Mouse (Mus musculus): ENCODE results near the gene Arhgef10l.

Arhgef10l gene

GRCm38 (mm10) chr4:140636312-140636996, 29.4 kb downstream of the Arhgef10l start:
- no peak for DNase-seq (ENCODE audit: low read depth in 2 of 2, low spot score in 2 of 2)

- no peak for DNase-seq (ENCODE audit: low read depth in 2 of 2, low spot score in 2 of 2)
Measured at GRCm38 (mm10) chr4:140634861-140635388, 30.9 kb downstream of the Arhgef10l start.

- DNase-seq (ENCODE audit: low read depth in 2 of 2, low spot score in 2 of 2), result no peak
Measured at GRCm38 (mm10) chr4:140631276-140631849, 34.4 kb downstream of the Arhgef10l start.

- DNase-seq (ENCODE audit: low read depth in 2 of 2, low spot score in 2 of 2), result no peak
Measured at GRCm38 (mm10) chr4:140630651-140631241, 35.1 kb downstream of the Arhgef10l start.

GRCm38 (mm10) chr4:140630136-140630535, 35.7 kb downstream of the Arhgef10l start:
- no peak for DNase-seq (ENCODE audit: low read depth in 2 of 2, low spot score in 2 of 2)

GRCm38 (mm10) chr4:140628971-140629370, 36.8 kb downstream of the Arhgef10l start:
- no peak for DNase-seq (ENCODE audit: low read depth in 2 of 2, low spot score in 2 of 2)

- DNase-seq (ENCODE audit: low read depth in 2 of 2, low spot score in 2 of 2), result no peak
Measured at GRCm38 (mm10) chr4:140628412-140628943, 37.3 kb downstream of the Arhgef10l start.

- no peak for DNase-seq (ENCODE audit: low read depth in 2 of 2, low spot score in 2 of 2)
Measured at GRCm38 (mm10) chr4:140625651-140626525, 39.9 kb downstream of the Arhgef10l start.

GRCm38 (mm10) chr4:140624468-140625176, 41.2 kb downstream of the Arhgef10l start:
- no peak for DNase-seq (ENCODE audit: low read depth in 2 of 2, low spot score in 2 of 2)

GRCm38 (mm10) chr4:140624087-140624467, 41.7 kb downstream of the Arhgef10l start:
- DNase-seq (ENCODE audit: low read depth in 2 of 2, low spot score in 2 of 2), result no peak

- DNase-seq (ENCODE audit: low read depth in 2 of 2, low spot score in 2 of 2), result no peak
Measured at GRCm38 (mm10) chr4:140622819-140623218, 43.0 kb downstream of the Arhgef10l start.

GRCm38 (mm10) chr4:140620496-140620895, 45.3 kb downstream of the Arhgef10l start:
- DNase-seq (ENCODE audit: low read depth in 2 of 2, low spot score in 2 of 2), result no peak

GRCm38 (mm10) chr4:140617391-140618385, 48.1 kb downstream of the Arhgef10l start:
- no peak for DNase-seq (ENCODE audit: low read depth in 2 of 2, low spot score in 2 of 2)

GRCm38 (mm10) chr4:140616894-140617293, 48.9 kb downstream of the Arhgef10l start:
- no peak for DNase-seq (ENCODE audit: low read depth in 2 of 2, low spot score in 2 of 2)

GRCm38 (mm10) chr4:140616196-140616595, 49.6 kb downstream of the Arhgef10l start:
- DNase-seq (ENCODE audit: low read depth in 2 of 2, low spot score in 2 of 2), result no peak

GRCm38 (mm10) chr4:140615771-140616170, 50.0 kb downstream of the Arhgef10l start:
- no peak for DNase-seq (ENCODE audit: low read depth in 2 of 2, low spot score in 2 of 2)

- DNase-seq (ENCODE audit: low read depth in 2 of 2, low spot score in 2 of 2), result no peak
Measured at GRCm38 (mm10) chr4:140614553-140614952, 51.3 kb downstream of the Arhgef10l start.

- DNase-seq (ENCODE audit: low read depth in 2 of 2, low spot score in 2 of 2), result no peak
Measured at GRCm38 (mm10) chr4:140614145-140614544, 51.7 kb downstream of the Arhgef10l start.
